Mouse (Mus musculus): ENCODE measurements around the gene Tk1. TPM values are rescaled to one million over a fixed set of nuclear protein-coding genes. Genes with fewer than 3 reads are reported as not detected.
"Not testable (repeated sequence)": the region's sequence is repeated elsewhere in the genome, so short reads cannot be mapped to it uniquely, and the experiment has no call there.

The Tk1 gene
- polyA plus RNA-seq, 1 experiment from 2014 or later, result 53.8 TPM

- ATAC-seq (ENCODE audit: low FRiP score, low read depth), result no peak
- H3K4me2 ChIP-seq (replicated peaks), result no peak overlapping the region
- H3K4me1 ChIP-seq, result peaks cover 18% of the 10 kb centered on the region; the same call in 1 of the 2 replicates
- no peaks in the 10 kb centered on the region for H3K36me3 ChIP-seq
- H3K27ac ChIP-seq, result no peak overlapping the region
- H3K4me3 ChIP-seq, result no peak overlapping the region
- peaks cover 20% of the 10 kb centered on the region for H3K27me3 ChIP-seq (replicated peaks)
- H3K9ac ChIP-seq, result no peak overlapping the region
- 63% methylated on average over 4 of the region's 4 CpGs for WGBS
- no peaks in the 10 kb centered on the region for H3K9me3 ChIP-seq
Observed at GRCm38 (mm10) chr11:117794035-117794551, 31.8 kb downstream of the Tk1 start.

GRCm38 (mm10) chr11:117792281-117792888 lies 33.5 kb downstream of the Tk1 start:
- Histone ChIP-seq H3K4me2 (replicated peaks) (peak overlapping the region; percentile 41), H3K36me3 (no peaks in the 10 kb centered on the region), H3K9me3 (no peaks in the 10 kb centered on the region), H3K4me3 (0 out of 2 replicates have a peak overlapping the region, but pooled peaks have one; percentile 5), H3K4me1 (peaks cover 12% of the 10 kb centered on the region; the same call in 1 of the 2 replicates), H3K27ac (no peak overlapping the region), H3K27me3 (replicated peaks) (peaks cover 20% of the 10 kb centered on the region), H3K9ac (no peak overlapping the region)
- 6% methylated on average over 22 of the region's 22 CpGs for WGBS
- no peak for ATAC-seq (ENCODE audit: low FRiP score, low read depth)

- WGBS, result 89% methylated on average over 9 of the region's 9 CpGs
- no peaks in the 10 kb centered on the region for H3K36me3 ChIP-seq
- no peak overlapping the region for H3K9ac ChIP-seq
- H3K27ac ChIP-seq, result no peak overlapping the region
- no peak overlapping the region for H3K4me3 ChIP-seq
- no peaks in the 10 kb centered on the region for H3K9me3 ChIP-seq
- peaks cover 20% of the 10 kb centered on the region for H3K27me3 ChIP-seq (replicated peaks)
- ATAC-seq (ENCODE audit: low FRiP score, low read depth), result no peak
- H3K4me2 ChIP-seq (replicated peaks), result no peak overlapping the region
- peaks cover 9% of the 10 kb centered on the region; the same call in 1 of the 2 replicates for H3K4me1 ChIP-seq
Observed at GRCm38 (mm10) chr11:117791441-117791761, 34.5 kb downstream of the Tk1 start.

- Histone ChIP-seq H3K4me3 (no peak overlapping the region), H3K9ac (no peak overlapping the region), H3K9me3 (no peaks in the 10 kb centered on the region), H3K27me3 (replicated peaks) (peaks cover 20% of the 10 kb centered on the region), H3K4me2 (replicated peaks) (peak overlapping the region; percentile 44), H3K36me3 (no peaks in the 10 kb centered on the region), H3K27ac (no peak overlapping the region), H3K4me1 (peaks cover 9% of the 10 kb centered on the region; the same call in 1 of the 2 replicates)
- ATAC-seq (ENCODE audit: low FRiP score, low read depth), result no peak
- WGBS, result 32% methylated on average over 23 of the region's 23 CpGs
Observed at GRCm38 (mm10) chr11:117790703-117791440, 35.0 kb downstream of the Tk1 start.

DNA sequence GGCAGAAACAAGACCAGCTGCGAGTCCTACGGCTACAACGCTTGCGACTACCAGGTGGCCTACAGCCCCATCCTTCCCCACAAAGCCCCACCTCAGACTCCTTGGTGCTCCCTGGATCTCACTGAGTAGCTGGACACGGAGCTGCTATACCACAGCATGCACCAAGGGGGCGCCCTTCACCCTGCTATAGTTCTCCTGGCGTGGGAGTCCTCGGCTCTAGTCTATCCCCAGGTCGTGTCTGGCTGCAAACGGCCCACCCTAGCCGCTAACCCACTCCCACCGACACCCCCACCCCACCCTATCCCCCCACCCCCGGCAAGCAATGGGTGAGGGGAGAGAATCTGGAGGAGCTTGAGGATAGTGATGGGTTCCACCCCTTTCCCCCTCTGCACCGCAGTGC lies 35.6 kb downstream of the Tk1 start:
- no peak overlapping the region for H3K4me3 ChIP-seq
- no peak overlapping the region for H3K27ac ChIP-seq
- WGBS, result 8% methylated on average over 14 of the region's 14 CpGs
- ATAC-seq (ENCODE audit: low FRiP score, low read depth), result no peak
- 0 out of 2 replicates have a peak overlapping the region, but pooled peaks have one; percentile 13 for H3K9ac ChIP-seq
- no peaks in the 10 kb centered on the region for H3K36me3 ChIP-seq
- peak overlapping the region; percentile 44 for H3K4me2 ChIP-seq (replicated peaks)
- peaks cover 9% of the 10 kb centered on the region; the same call in 1 of the 2 replicates for H3K4me1 ChIP-seq
- no peaks in the 10 kb centered on the region for H3K9me3 ChIP-seq
- H3K27me3 ChIP-seq (replicated peaks), result peaks cover 20% of the 10 kb centered on the region

DNA sequence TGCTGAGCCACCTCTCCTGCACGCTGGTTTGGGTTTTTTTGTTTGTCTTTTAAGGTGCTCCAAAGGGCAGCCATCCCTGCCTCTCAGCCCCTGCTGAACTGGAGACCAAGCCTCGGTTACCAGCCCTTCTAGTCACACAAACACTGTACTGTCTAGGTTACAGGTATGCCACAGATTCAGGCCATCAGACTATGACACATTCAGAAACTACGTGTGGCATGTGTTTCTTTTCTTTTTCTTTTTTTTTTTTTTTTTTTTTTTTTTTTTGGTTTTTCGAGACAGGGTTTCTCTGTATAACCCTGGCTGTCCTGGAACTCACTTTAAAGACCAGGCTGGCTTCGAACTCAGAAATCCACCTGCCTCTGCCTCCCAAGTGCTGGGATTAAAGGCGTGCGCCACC lies 37.4 kb downstream of the Tk1 start:
- H3K36me3 ChIP-seq; ATAC-seq (ENCODE audit: low FRiP score, low read depth); H3K4me3 ChIP-seq; H3K9ac ChIP-seq; H3K4me1 ChIP-seq; H3K4me2 ChIP-seq (replicated peaks); H3K9me3 ChIP-seq; H3K27ac ChIP-seq: not testable (repeated sequence)
- WGBS, result 82% methylated on average over 7 of the region's 7 CpGs
- H3K27me3 ChIP-seq (replicated peaks), result peaks cover 29% of the 10 kb centered on the region

GRCm38 (mm10) chr11:117786294-117786693 lies 39.6 kb downstream of the Tk1 start:
- H3K4me3 ChIP-seq, result no peak overlapping the region
- H3K9me3 ChIP-seq, result no peaks in the 10 kb centered on the region
- no peak for ATAC-seq (ENCODE audit: low FRiP score, low read depth)
- H3K9ac ChIP-seq, result no peak overlapping the region
- WGBS, result 8% methylated on average over 10 of the region's 10 CpGs
- no peak overlapping the region for H3K4me2 ChIP-seq (replicated peaks)
- H3K4me1 ChIP-seq, result peaks cover 19% of the 10 kb centered on the region
- H3K36me3 ChIP-seq, result no peaks in the 10 kb centered on the region
- H3K27ac ChIP-seq, result no peak overlapping the region
- H3K27me3 ChIP-seq (replicated peaks), result peaks cover 41% of the 10 kb centered on the region

- H3K27me3 ChIP-seq (replicated peaks), result peaks cover 44% of the 10 kb centered on the region
Observed at GRCm38 (mm10) chr11:117783683-117784309, 42.1 kb downstream of the Tk1 start.

DNA sequence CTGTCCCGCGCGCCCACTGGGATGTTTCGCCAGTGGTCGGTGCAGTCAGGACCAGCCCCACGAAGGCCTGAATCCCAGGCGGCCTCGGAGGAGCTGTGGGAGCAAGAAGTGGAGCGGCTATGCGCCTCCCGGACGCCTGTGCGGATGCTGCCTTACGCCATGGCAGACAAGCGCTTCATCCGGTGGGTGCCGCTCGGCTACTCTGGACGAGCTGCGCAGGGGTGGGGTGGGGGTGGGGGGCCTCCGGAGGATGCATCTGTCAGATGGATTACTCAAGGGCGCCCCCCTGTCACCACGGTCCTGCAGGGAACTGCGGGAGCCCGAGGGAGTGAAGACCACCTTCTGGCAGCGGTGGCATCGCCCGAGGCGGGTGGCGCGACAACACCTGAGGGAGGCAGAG lies 42.8 kb downstream of the Tk1 start:
- no peaks in the 10 kb centered on the region for H3K36me3 ChIP-seq
- no peaks in the 10 kb centered on the region for H3K9me3 ChIP-seq
- WGBS, result 4% methylated on average over 31 of the region's 31 CpGs
- peak overlapping the region; percentile 62 for H3K4me2 ChIP-seq (replicated peaks)
- peak overlapping the region; percentile 48; the same call in 1 of the 2 replicates for H3K9ac ChIP-seq
- peaks cover 44% of the 10 kb centered on the region for H3K27me3 ChIP-seq (replicated peaks)
- H3K4me3 ChIP-seq, result peak overlapping the region; percentile 23; the same call in 1 of the 2 replicates
- peaks cover 36% of the 10 kb centered on the region for H3K4me1 ChIP-seq
- ATAC-seq (ENCODE audit: low FRiP score, low read depth), result no peak
- no peak overlapping the region for H3K27ac ChIP-seq

More at GRCm38 (mm10) chr11:117783683-117784309, 42.1 kb downstream of the Tk1 start:
- Histone ChIP-seq H3K9ac (peak overlapping the region; percentile 48; the same call in 1 of the 2 replicates), H3K36me3 (no peaks in the 10 kb centered on the region), H3K4me3 (no peak overlapping the region; the same call in 1 of the 2 replicates), H3K4me1 (peaks cover 32% of the 10 kb centered on the region), H3K9me3 (no peaks in the 10 kb centered on the region), H3K27ac (no peak overlapping the region), H3K4me2 (replicated peaks) (peak overlapping the region; percentile 62)
- 31% methylated on average over 10 of the region's 10 CpGs for WGBS
- no peak for ATAC-seq (ENCODE audit: low FRiP score, low read depth)

DNA sequence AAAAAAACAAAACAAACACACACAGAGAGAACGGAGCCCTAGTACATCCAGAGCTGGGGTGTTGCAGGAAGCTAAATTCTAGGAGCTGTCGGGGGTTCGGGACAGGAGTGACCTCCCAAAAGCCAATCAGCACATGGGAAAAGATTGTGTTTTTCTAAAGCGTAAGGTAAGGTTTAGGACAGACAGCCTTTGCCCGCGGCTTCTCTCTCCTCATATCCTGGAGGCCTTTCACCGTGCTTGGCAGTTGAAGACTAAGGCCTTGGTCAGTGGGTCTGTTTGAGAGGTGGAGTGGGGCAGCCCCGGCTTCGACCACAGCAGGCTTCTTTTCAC lies 43.2 kb downstream of the Tk1 start:
- Histone ChIP-seq H3K9me3 (no peaks in the 10 kb centered on the region), H3K27me3 (replicated peaks) (peaks cover 44% of the 10 kb centered on the region), H3K36me3 (no peaks in the 10 kb centered on the region), H3K4me1 (peaks cover 36% of the 10 kb centered on the region), H3K9ac (peak overlapping the region; percentile 48; the same call in 1 of the 2 replicates), H3K27ac (no peak overlapping the region), H3K4me2 (replicated peaks) (peak overlapping the region; percentile 62), H3K4me3 (0 out of 2 replicates have a peak overlapping the region, but pooled peaks have one; percentile 23)
- no peak for ATAC-seq (ENCODE audit: low FRiP score, low read depth)
- WGBS, result 52% methylated on average over 9 of the region's 9 CpGs

DNA sequence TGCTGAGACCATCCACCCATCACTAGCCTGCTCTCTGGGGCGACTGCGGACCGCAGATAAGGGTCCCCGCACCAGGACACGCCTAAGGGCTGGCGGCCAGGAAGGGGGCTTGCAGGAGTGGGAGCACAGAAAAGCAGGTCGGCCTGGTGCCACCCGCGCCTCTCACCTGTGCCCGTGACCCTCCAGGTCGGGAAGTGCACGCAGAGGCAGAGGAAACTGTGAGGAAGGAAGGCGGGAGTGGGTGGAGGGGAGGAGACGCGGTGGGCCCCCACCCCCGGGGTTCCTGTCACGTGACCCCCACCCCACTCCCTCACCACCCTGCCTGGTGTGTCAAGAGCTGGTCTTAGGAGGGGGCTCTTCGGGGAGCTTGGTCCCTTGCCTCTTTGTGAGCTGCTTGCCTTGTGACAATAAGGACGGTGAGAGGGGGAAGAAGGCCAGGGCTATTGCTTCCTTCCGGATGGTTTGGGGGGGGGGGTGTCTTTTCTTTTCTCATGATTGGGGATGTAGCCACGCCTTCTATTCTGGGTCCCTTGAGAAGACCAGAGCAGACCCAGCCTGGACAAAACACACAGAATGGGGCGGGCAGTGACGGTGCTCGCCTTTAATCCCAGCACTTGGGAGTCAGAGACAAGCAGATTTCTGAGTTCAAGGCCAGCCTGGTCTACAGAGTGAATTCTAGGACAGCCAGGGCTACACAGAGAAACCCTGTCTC lies 43.7 kb downstream of the Tk1 start, which contains the start of the genes Tmc8 and Tmc6:
TSS of gene Tmc8 (plus strand) at position 84 of the 712 bp plus-strand sequence.
TSS of gene Tmc6 (minus strand) at position 206 of the 712 bp plus-strand sequence.
- Histone ChIP-seq H3K4me2 (replicated peaks) (peak within 1 kb of the TSS; percentile 66), H3K27ac (0 out of 2 replicates have a peak within 1 kb of the TSS, but pooled peaks have one; percentile 12), H3K36me3 (no peaks in the 10 kb centered on the region), H3K4me1 (peaks cover 36% of the 10 kb centered on the region), H3K9me3 (no peaks in the 10 kb centered on the region), H3K4me3 (peak within 1 kb of the TSS; percentile 23; the same call in 1 of the 2 replicates), H3K9ac (peak within 1 kb of the TSS; percentile 48; the same call in 1 of the 2 replicates), H3K27me3 (replicated peaks) (peaks cover 44% of the 10 kb centered on the region)
- 39% methylated on average over 24 of the region's 24 CpGs for WGBS
- ATAC-seq (ENCODE audit: low FRiP score, low read depth), result no peak

All from neural tube, embryonic 12.5 days (tissue).